Mouse (Mus musculus) megakaryocyte, embryonic 14.5 days (primary cell): ENCODE measurements around the gene Rhot2. TPM values are rescaled to one million over a fixed set of nuclear protein-coding genes. Genes with fewer than 3 reads are reported as not detected.

Source experiments
- H3K27me3 ChIP-seq: replicated peaks from 2 replicates; pipeline ENCODE3; 2012; ENCODE audit warnings: inconsistent platforms
- H3K36me3 ChIP-seq: replicated peaks from 2 replicates; pipeline ENCODE3; 2012; ENCODE audit warnings: low read length, inconsistent platforms, mixed read lengths
- H3K4me1 ChIP-seq: 2 replicates; pipeline ENCODE4 v1.6.1; 2012; ENCODE audit warnings: inconsistent platforms
- H3K4me3 ChIP-seq: replicated peaks from 2 replicates; pipeline ENCODE3; 2012; ENCODE audit warnings: moderate library complexity, mild to moderate bottlenecking, inconsistent platforms
- H3K9me3 ChIP-seq: 2 replicates; pipeline ENCODE4 v1.6.1; 2012; ENCODE audit warnings: inconsistent platforms
- FLI1 ChIP-seq: IDR thresholded peaks from 2 replicates; pipeline ENCODE4 v1.6.1; 2012; ENCODE audit warnings: low read length, inconsistent platforms, mixed read lengths
- GATA1 ChIP-seq: IDR thresholded peaks from 3 replicates; pipeline ENCODE4 v1.6.1; 2012; ENCODE audit warnings: mixed read lengths, low read length, inconsistent platforms, borderline replicate concordance
- polyA plus RNA-seq: library from polyadenylated mRNA; stranded (reverse); fragments of >175 nt; gene quantifications from 2 replicates; pipeline ENCODE4 v1.2.3, GENCODE M21; 2012; ENCODE audit warnings: low replicate concordance; ENCODE audit not compliant: insufficient read depth

The Rhot2 gene
- polyA plus RNA-seq, 1 experiment = 75.2 TPM

DNA sequence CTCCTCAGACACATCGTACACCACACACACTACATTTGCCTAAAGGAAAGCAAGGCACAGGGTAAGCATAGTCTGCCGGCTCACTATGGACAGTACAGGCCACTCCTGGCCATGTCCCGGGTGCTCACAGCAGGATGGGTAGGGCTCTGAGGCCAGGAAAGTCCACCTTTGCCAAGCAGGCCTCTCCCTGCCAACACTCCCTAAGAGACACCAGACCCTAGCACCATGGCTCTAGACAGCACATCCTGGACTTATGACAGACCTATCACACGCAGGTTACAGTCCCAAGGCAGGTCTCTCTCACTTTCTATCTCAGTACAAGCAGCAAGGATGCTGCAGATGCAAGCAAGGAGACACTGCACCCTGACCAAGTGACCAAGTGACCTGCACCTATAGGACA, 1.5 kb downstream of the Rhot2 start:
- no peak for TF ChIP-seq GATA1
- no peak for TF ChIP-seq FLI1
- H3K36me3 ChIP-seq = peaks cover 81% of the 10 kb centered on the region
- no peaks in the 10 kb centered on the region for H3K27me3 ChIP-seq
- peak overlapping the region; percentile 99 for H3K4me3 ChIP-seq
- peaks cover 75% of the 10 kb centered on the region for H3K4me1 ChIP-seq
- no peaks in the 10 kb centered on the region for H3K9me3 ChIP-seq

- Histone ChIP-seq H3K9me3 (no peaks in the 10 kb centered on the region), H3K4me3 (no peak overlapping the region), H3K4me1 (peaks cover 81% of the 10 kb centered on the region), H3K27me3 (no peaks in the 10 kb centered on the region), H3K36me3 (peaks cover 81% of the 10 kb centered on the region)
- TF ChIP-seq GATA1 (no peak), FLI1 (no peak)
Observed at GRCm38 (mm10) chr17:25842509-25842908, 2.1 kb downstream of the Rhot2 start.

DNA sequence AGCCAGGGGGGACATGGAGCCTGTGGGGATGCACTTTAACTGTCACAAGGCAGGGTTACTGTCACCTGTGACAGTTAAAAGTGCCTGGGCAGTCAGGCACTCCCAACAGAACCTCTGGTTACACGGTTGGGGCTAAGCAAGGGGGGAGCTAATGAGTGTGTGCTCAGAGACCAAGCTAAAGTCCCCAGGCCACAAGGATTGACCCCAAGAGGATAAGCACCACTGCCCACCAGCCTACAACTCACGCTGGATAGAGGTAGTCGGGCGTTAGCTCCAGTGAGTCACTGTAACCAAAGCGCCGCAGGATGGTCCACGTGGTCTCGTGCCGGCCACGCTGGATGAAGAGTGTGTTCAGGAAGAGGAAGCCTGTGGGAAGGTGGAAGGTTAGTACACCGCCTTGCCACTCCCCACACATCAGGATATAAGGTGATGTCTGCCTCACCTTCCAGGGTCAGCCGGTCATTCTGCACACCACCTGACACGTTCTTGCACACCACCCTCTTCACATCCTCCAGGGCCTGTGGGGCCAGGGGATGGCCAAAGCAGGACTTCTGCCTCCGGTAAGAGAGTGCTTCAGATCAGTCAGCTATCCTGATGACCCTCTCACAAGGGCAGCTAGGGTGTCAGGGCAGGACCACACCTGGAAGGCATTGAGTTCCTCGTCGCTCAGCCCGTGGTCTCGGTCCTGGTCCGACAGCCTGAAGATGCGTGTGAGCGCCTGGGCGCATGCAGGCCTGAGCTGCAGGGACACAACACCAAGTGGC, 3.4 kb downstream of the Rhot2 start, which contains the start of gene Gm20683:
Gene Gm20683, minus strand, starts transcription at position 647 of the 764 bp plus-strand sequence.
- Histone ChIP-seq H3K27me3 (no peaks in the 10 kb centered on the region), H3K4me3 (peak within 1 kb of the TSS; percentile 55), H3K36me3 (peaks cover 82% of the 10 kb centered on the region), H3K4me1 (peaks cover 93% of the 10 kb centered on the region), H3K9me3 (no peaks in the 10 kb centered on the region)
- TF ChIP-seq GATA1 (no peak), FLI1 (no peak)

- Histone ChIP-seq H3K36me3 (peaks cover 82% of the 10 kb centered on the region), H3K4me3 (peak overlapping the region; percentile 55), H3K4me1 (peaks cover 95% of the 10 kb centered on the region), H3K9me3 (no peaks in the 10 kb centered on the region), H3K27me3 (no peaks in the 10 kb centered on the region)
- TF ChIP-seq FLI1 = no peak
- TF ChIP-seq GATA1 = no peak
Observed at GRCm38 (mm10) chr17:25840519-25840918, 4.1 kb downstream of the Rhot2 start.

GRCm38 (mm10) chr17:25839455-25840235, 5.0 kb downstream of the Rhot2 start:
- H3K4me1 ChIP-seq = peaks cover 95% of the 10 kb centered on the region

GRCm38 (mm10) chr17:25838904-25839303, 5.7 kb downstream of the Rhot2 start:
- TF ChIP-seq FLI1 = no peak
- TF ChIP-seq GATA1 = no peak
- Histone ChIP-seq H3K9me3 (no peaks in the 10 kb centered on the region), H3K36me3 (peaks cover 90% of the 10 kb centered on the region), H3K27me3 (no peaks in the 10 kb centered on the region), H3K4me1 (peaks cover 97% of the 10 kb centered on the region), H3K4me3 (no peak overlapping the region)

More at GRCm38 (mm10) chr17:25839455-25840235, 5.0 kb downstream of the Rhot2 start:
- Histone ChIP-seq H3K9me3 (no peaks in the 10 kb centered on the region), H3K27me3 (no peaks in the 10 kb centered on the region), H3K36me3 (peaks cover 85% of the 10 kb centered on the region), H3K4me3 (no peak overlapping the region)
- no peak for TF ChIP-seq GATA1
- no peak for TF ChIP-seq FLI1

- no peak for TF ChIP-seq FLI1
- TF ChIP-seq GATA1 = no peak
- Histone ChIP-seq H3K4me3 (no peak overlapping the region), H3K9me3 (no peaks in the 10 kb centered on the region), H3K27me3 (no peaks in the 10 kb centered on the region), H3K36me3 (peaks cover 83% of the 10 kb centered on the region), H3K4me1 (peaks cover 88% of the 10 kb centered on the region)
Observed at GRCm38 (mm10) chr17:25837533-25837932, 7.1 kb downstream of the Rhot2 start.

DNA sequence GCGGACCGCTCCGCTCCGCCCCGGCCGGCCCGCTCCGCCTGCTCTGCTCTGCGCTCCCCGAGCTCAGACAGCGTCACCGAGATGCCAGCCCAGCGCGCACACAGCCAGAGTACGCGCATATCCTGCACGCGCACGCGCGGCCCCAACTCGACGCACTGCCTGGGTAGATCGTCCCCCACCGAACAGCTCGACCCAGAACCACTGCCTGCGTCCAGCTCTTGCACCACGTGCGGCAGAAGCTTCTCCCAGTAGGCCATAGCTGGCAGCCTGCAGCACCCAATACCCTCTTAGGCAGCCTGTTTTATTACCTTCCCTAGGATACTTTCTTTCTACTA, 7.6 kb downstream of the Rhot2 start, which contains the start of gene Rhbdl1:
Gene Rhbdl1, minus strand, starts transcription at position 220 of the 335 bp plus-strand sequence.
- peak within 1 kb of the TSS; percentile 38 for H3K4me3 ChIP-seq
- no peaks in the 10 kb centered on the region for H3K27me3 ChIP-seq
- H3K4me1 ChIP-seq = peaks cover 85% of the 10 kb centered on the region
- TF ChIP-seq FLI1 (no peak), GATA1 (no peak)
- H3K36me3 ChIP-seq = peaks cover 78% of the 10 kb centered on the region
- H3K9me3 ChIP-seq = no peaks in the 10 kb centered on the region

GRCm38 (mm10) chr17:25836397-25837075, 8.1 kb downstream of the Rhot2 start:
- peak overlapping the region; percentile 38 for H3K4me3 ChIP-seq
- no peaks in the 10 kb centered on the region for H3K9me3 ChIP-seq
- no peaks in the 10 kb centered on the region for H3K27me3 ChIP-seq
- peaks cover 78% of the 10 kb centered on the region for H3K36me3 ChIP-seq
- peaks cover 85% of the 10 kb centered on the region for H3K4me1 ChIP-seq
- TF ChIP-seq GATA1 = no peak

- no peaks in the 10 kb centered on the region for H3K27me3 ChIP-seq
- H3K36me3 ChIP-seq = peaks cover 78% of the 10 kb centered on the region
- peak overlapping the region; percentile 19 for H3K4me3 ChIP-seq
- H3K4me1 ChIP-seq = peaks cover 85% of the 10 kb centered on the region
- TF ChIP-seq GATA1 (no peak), FLI1 (no peak)
- no peaks in the 10 kb centered on the region for H3K9me3 ChIP-seq
Observed at GRCm38 (mm10) chr17:25835816-25836215, 8.8 kb downstream of the Rhot2 start.
